Mouse (Mus musculus) limb, embryonic 10.5 days (tissue): Measurements from ENCODE around the gene Rc3h2. TPM values are rescaled to one million over a fixed set of nuclear protein-coding genes. Genes with fewer than 3 reads are reported as not detected.
A peak's percentile ranks its signal among the peaks of the same experiment; 100 is the strongest.

Experiments
- DNase-seq: peaks from one replicate; pipeline ENCODE4 v3.0.0-alpha.2; 2017; ENCODE audit warnings: low spot score
- H3K27ac ChIP-seq: fragments of 300-500 bp; sonication (generic); 2 replicates; pipeline ENCODE4 v1.5.1; 2016; ENCODE audit warnings: mild to moderate bottlenecking
- H3K27me3 ChIP-seq: fragments of 300-500 bp; sonication (generic); 2 replicates; pipeline ENCODE4 v1.6.1; 2016; ENCODE audit warnings: low read depth, mild to moderate bottlenecking; ENCODE audit not compliant: poor library complexity, severe bottlenecking
- H3K36me3 ChIP-seq: fragments of 300-500 bp; sonication (generic); 2 replicates; pipeline ENCODE4 v1.6.1; 2016; ENCODE audit warnings: mild to moderate bottlenecking, moderate library complexity
- H3K4me1 ChIP-seq: fragments of 300-500 bp; sonication (generic); 2 replicates; pipeline ENCODE4 v1.6.1; 2016
- H3K4me3 ChIP-seq: fragments of 300-500 bp; sonication (generic); 2 replicates; pipeline ENCODE4 v1.5.1; 2016; ENCODE audit warnings: mild to moderate bottlenecking, moderate library complexity
- H3K9me3 ChIP-seq: fragments of 300-500 bp; sonication (generic); replicated peaks from 2 replicates; pipeline ENCODE4 v1.6.1; 2016; ENCODE audit warnings: mild to moderate bottlenecking
- WGBS: fragments of 180-500 bp; shearing (Covaris S2); methylation state at CpG from one replicate; pipeline ENCODE4 v1.1.7; 2016; 5-methylcytosine and 5-hydroxymethylcytosine counted together
- polyA plus RNA-seq: library from polyadenylated mRNA; unstranded; fragments of >200 nt; fragmentation: Nextera tagmentation; extraction: Ambion mirVana; gene quantifications from 2 replicates; pipeline ENCODE4 v1.2.1, GENCODE M21; 2016

Rc3h2 gene
- 15.1 and 18.6 TPM in 2 replicates for polyA plus RNA-seq

GRCm38 (mm10) chr2:37422306-37423304 lies at the start of gene Rc3h2:
TSS of gene Rc3h2 (minus strand) at chr2:37422903.
- H3K9me3 ChIP-seq: no peaks in the 10 kb centered on the region
- H3K36me3 ChIP-seq: peaks cover 13% of the 10 kb centered on the region
- peak within 1 kb of the TSS; percentile 99 for H3K27ac ChIP-seq
- H3K4me3 ChIP-seq: peak within 1 kb of the TSS; percentile 97
- under 1% methylated on average over 65 of the region's 75 CpGs for WGBS
- H3K27me3 ChIP-seq: no peaks in the 10 kb centered on the region
- H3K4me1 ChIP-seq: peaks cover 8% of the 10 kb centered on the region
- peak; percentile 93 for DNase-seq

GRCm38 (mm10) chr2:37466266-37466665 lies 43.6 kb upstream of the Rc3h2 start:
- 95% methylated on average over 4 of the region's 4 CpGs for WGBS
- Histone ChIP-seq H3K9me3 (no peaks in the 10 kb centered on the region), H3K27ac (no peak overlapping the region), H3K4me1 (no peaks in the 10 kb centered on the region), H3K36me3 (peaks cover 20% of the 10 kb centered on the region), H3K27me3 (no peaks in the 10 kb centered on the region), H3K4me3 (no peak overlapping the region)
- no peak for DNase-seq

- Histone ChIP-seq H3K27me3 (no peaks in the 10 kb centered on the region), H3K36me3 (peaks cover 8% of the 10 kb centered on the region), H3K4me1 (no peaks in the 10 kb centered on the region), H3K9me3 (no peaks in the 10 kb centered on the region), H3K27ac (no peak overlapping the region), H3K4me3 (no peak overlapping the region)
- WGBS: 96% methylated on average over 4 of the region's 4 CpGs
- DNase-seq: no peak
Measured at GRCm38 (mm10) chr2:37460707-37461106, 38.0 kb upstream of the Rc3h2 start.

GRCm38 (mm10) chr2:37452376-37452760 lies 29.7 kb upstream of the Rc3h2 start:
- Histone ChIP-seq H3K36me3 (peaks cover 11% of the 10 kb centered on the region), H3K9me3 (no peaks in the 10 kb centered on the region), H3K4me3 (peak overlapping the region; percentile 89), H3K27me3 (no peaks in the 10 kb centered on the region), H3K27ac (peak overlapping the region; percentile 96), H3K4me1 (peaks cover 12% of the 10 kb centered on the region)
- 0% methylated on average over 17 of the region's 24 CpGs for WGBS
- no peak for DNase-seq

GRCm38 (mm10) chr2:37451667-37452375 lies 29.1 kb upstream of the Rc3h2 start:
- no peaks in the 10 kb centered on the region for H3K9me3 ChIP-seq
- H3K27me3 ChIP-seq: no peaks in the 10 kb centered on the region
- peaks cover 14% of the 10 kb centered on the region for H3K36me3 ChIP-seq
- WGBS: 10% methylated on average over 42 of the region's 44 CpGs
- peaks cover 12% of the 10 kb centered on the region for H3K4me1 ChIP-seq
- peak; percentile 97 for DNase-seq
- H3K4me3 ChIP-seq: peak overlapping the region; percentile 89
- H3K27ac ChIP-seq: peak overlapping the region; percentile 96

- no peaks in the 10 kb centered on the region for H3K27me3 ChIP-seq
- H3K4me1 ChIP-seq: peaks cover 18% of the 10 kb centered on the region
- under 1% methylated on average over 51 of the region's 51 CpGs for WGBS
- H3K4me3 ChIP-seq: peak within 1 kb of the TSS; percentile 74
- DNase-seq: peak; percentile 97
- peaks cover 16% of the 10 kb centered on the region; the same call in 1 of the 2 replicates for H3K36me3 ChIP-seq
- peak within 1 kb of the TSS; percentile 93 for H3K27ac ChIP-seq
- no peaks in the 10 kb centered on the region for H3K9me3 ChIP-seq
Measured at GRCm38 (mm10) chr2:37442611-37443591, 20.2 kb upstream of the Rc3h2 start, which contains the start of the genes Zbtb26, Zbtb6 and Rabgap1. TSS of gene Zbtb26 (minus strand) at chr2:37443135. TSS of gene Zbtb6 (minus strand) at chr2:37443171. TSS of gene Rabgap1 (plus strand) at chr2:37443279.

GRCm38 (mm10) chr2:37431609-37432008 lies 8.9 kb upstream of the Rc3h2 start:
- peak; percentile 32 for DNase-seq
- peak overlapping the region; percentile 96 for H3K27ac ChIP-seq
- 29% methylated on average over 7 of the region's 7 CpGs for WGBS

GRCm38 (mm10) chr2:37430593-37431464 lies 8.1 kb upstream of the Rc3h2 start:
- H3K36me3 ChIP-seq: peaks cover 31% of the 10 kb centered on the region
- peaks cover 12% of the 10 kb centered on the region for H3K4me1 ChIP-seq
- H3K27me3 ChIP-seq: no peaks in the 10 kb centered on the region
- peak overlapping the region; percentile 89 for H3K4me3 ChIP-seq
- peak overlapping the region; percentile 96 for H3K27ac ChIP-seq
- WGBS: under 1% methylated on average over 38 of the region's 38 CpGs
- no peaks in the 10 kb centered on the region for H3K9me3 ChIP-seq
- peak; percentile 83 for DNase-seq

More at GRCm38 (mm10) chr2:37431609-37432008, 8.9 kb upstream of the Rc3h2 start:
- H3K36me3 ChIP-seq: peaks cover 39% of the 10 kb centered on the region
- H3K9me3 ChIP-seq: no peaks in the 10 kb centered on the region
- H3K27me3 ChIP-seq: no peaks in the 10 kb centered on the region
- H3K4me3 ChIP-seq: peak overlapping the region; percentile 89
- peaks cover 12% of the 10 kb centered on the region for H3K4me1 ChIP-seq

- Histone ChIP-seq H3K4me3 (no peak overlapping the region), H3K27me3 (no peaks in the 10 kb centered on the region), H3K36me3 (peaks cover 20% of the 10 kb centered on the region), H3K9me3 (no peaks in the 10 kb centered on the region), H3K27ac (no peak overlapping the region), H3K4me1 (peaks cover 8% of the 10 kb centered on the region)
- WGBS: 74% methylated on average over 3 of the region's 3 CpGs
- DNase-seq: no peak
Measured at GRCm38 (mm10) chr2:37423671-37424070, 968 bp upstream of the Rc3h2 start.

GRCm38 (mm10) chr2:37421903-37422302 lies 800 bp downstream of the Rc3h2 start:
- Histone ChIP-seq H3K36me3 (peaks cover 14% of the 10 kb centered on the region), H3K27ac (peak overlapping the region; percentile 99), H3K4me3 (peak overlapping the region; percentile 97), H3K27me3 (no peaks in the 10 kb centered on the region), H3K9me3 (no peaks in the 10 kb centered on the region), H3K4me1 (peaks cover 8% of the 10 kb centered on the region)
- 9% methylated on average over 3 of the region's 3 CpGs for WGBS
- no peak for DNase-seq

GRCm38 (mm10) chr2:37395539-37395938 lies 27.2 kb downstream of the Rc3h2 start:
- WGBS: 87% methylated on average over 1 of the region's 1 CpGs

More at GRCm38 (mm10) chr2:37395539-37395938, 27.2 kb downstream of the Rc3h2 start:
- no peaks in the 10 kb centered on the region for H3K9me3 ChIP-seq
- H3K4me1 ChIP-seq: no peaks in the 10 kb centered on the region
- no peaks in the 10 kb centered on the region for H3K27me3 ChIP-seq
- peaks cover 84% of the 10 kb centered on the region for H3K36me3 ChIP-seq
- H3K4me3 ChIP-seq: no peak overlapping the region
- no peak overlapping the region for H3K27ac ChIP-seq
- no peak for DNase-seq
